Mouse (Mus musculus): ENCODE data around the gene Dhx58.

GRCm38 (mm10) chr11:100687265-100687664 is 16.8 kb downstream of the Dhx58 start:
- TF ChIP-seq CTCF (IDR thresholded peaks at IDR 0.05; ENCODE audit: low read depth) (no peak), EP300 (IDR thresholded peaks at IDR 0.05; ENCODE audit: low read depth) (no peak)

Data from liver, postnatal 0 days (tissue).